Mouse (Mus musculus) E14TG2a.4 (cell line): Measurements from ENCODE around the gene Alg13.

Experiments used
- H3K27me3 ChIP-seq: 2 replicates; pipeline ENCODE4 v1.6.1; 2014; ENCODE audit warnings: low read length, control low read depth; ENCODE audit not compliant: insufficient read depth
- H3K36me3 ChIP-seq: 2 replicates; pipeline ENCODE4 v1.6.1; 2014; ENCODE audit warnings: low read length, control low read depth; ENCODE audit not compliant: insufficient read depth
- H3K4me1 ChIP-seq: replicated peaks from 2 replicates; pipeline ENCODE4 v1.6.1; 2014; ENCODE audit warnings: low read depth, low read length, control low read depth
- H3K4me3 ChIP-seq: replicated peaks from 2 replicates; pipeline ENCODE4 v1.5.1; 2014; ENCODE audit warnings: mild to moderate bottlenecking, low read length
- H3K9me3 ChIP-seq: 2 replicates; pipeline ENCODE4 v1.6.1; 2014; ENCODE audit warnings: low read length, control low read depth
- CTCF ChIP-seq: conservative IDR thresholded peaks from 2 replicates; pipeline ENCODE4 v1.5.1; 2014; ENCODE audit warnings: low read length
- NANOG ChIP-seq: IDR thresholded peaks from 2 replicates; pipeline ENCODE4 v1.6.1; 2014; ENCODE audit warnings: borderline replicate concordance, low read length, mixed read lengths
- POU5F1 ChIP-seq: IDR thresholded peaks from 2 replicates; pipeline ENCODE4 v1.6.1; 2014; ENCODE audit warnings: low read length, borderline replicate concordance

Gene Alg13

GRCm38 (mm10) chrX:144421091-144421490 is 103.5 kb downstream of the Alg13 start:
- Histone ChIP-seq H3K36me3 (no peaks in the 10 kb centered on the region), H3K4me3 (no peak overlapping the region), H3K27me3 (no peaks in the 10 kb centered on the region), H3K4me1 (no peaks in the 10 kb centered on the region), H3K9me3 (no peaks in the 10 kb centered on the region)
- TF ChIP-seq NANOG (no peak), POU5F1 (no peak), CTCF (no peak)

GRCm38 (mm10) chrX:144423848-144424247 is 106.2 kb downstream of the Alg13 start:
- H3K4me1 ChIP-seq: no peaks in the 10 kb centered on the region
- H3K36me3 ChIP-seq: no peaks in the 10 kb centered on the region
- H3K4me3 ChIP-seq: no peak overlapping the region
- no peak for TF ChIP-seq POU5F1
- TF ChIP-seq CTCF: no peak
- TF ChIP-seq NANOG: no peak
- no peaks in the 10 kb centered on the region for H3K9me3 ChIP-seq
- no peaks in the 10 kb centered on the region for H3K27me3 ChIP-seq
